Mouse (Mus musculus): ENCODE data around the gene Pole2.

DNA sequence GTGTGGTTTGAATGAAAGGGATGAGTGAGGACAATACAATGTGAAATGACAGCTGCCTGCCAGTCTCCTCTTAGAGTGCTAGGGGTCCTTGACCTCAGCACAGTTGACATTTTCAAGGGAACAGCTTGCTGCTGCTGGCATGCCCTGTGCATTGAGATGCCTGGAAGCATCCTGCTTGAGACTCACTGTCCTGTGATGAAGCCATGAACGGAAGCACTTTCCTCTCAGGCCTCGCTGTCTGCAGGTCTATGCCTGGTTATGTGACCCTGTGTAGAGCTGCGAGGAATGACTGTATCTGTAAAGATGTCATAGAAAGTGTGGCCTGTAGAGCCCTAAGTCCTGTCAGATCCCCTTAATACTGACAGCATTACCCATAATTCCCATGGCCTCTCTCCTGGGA is 37.0 kb upstream of the Pole2 start:
- TF ChIP-seq CTCF (conservative IDR thresholded peaks at IDR 0.05; ENCODE audit: insufficient read depth, insufficient read length, low read depth, low read length) (no peak), POLR2A (IDR thresholded peaks at IDR 0.05; ENCODE audit: low read depth, low read length) (no peak)
